Mouse (Mus musculus) kidney, postnatal 4 days (tissue): ENCODE data around the gene Vsig10.
"Not testable (repeated sequence)": the region's sequence is repeated elsewhere in the genome, so short reads cannot be mapped to it uniquely, and the experiment has no call there.

ENCODE experiments used
- DNase-seq, 2 experiments: peaks; one replicate each; pipeline ENCODE4 v3.0.0; 2021; ENCODE audit warnings: mixed read lengths in 2 of 2

Gene Vsig10

GRCm38 (mm10) chr5:117303691-117304579 is 14.9 kb upstream of the Vsig10 start:
- DNase-seq: no peak

GRCm38 (mm10) chr5:117304947-117305346 is 13.9 kb upstream of the Vsig10 start:
- peak; percentile 94 for DNase-seq

GRCm38 (mm10) chr5:117305754-117306153 is 13.1 kb upstream of the Vsig10 start:
- DNase-seq: no peak

GRCm38 (mm10) chr5:117306826-117307225 is 12.1 kb upstream of the Vsig10 start:
- no peak for DNase-seq

GRCm38 (mm10) chr5:117307699-117308098 is 11.2 kb upstream of the Vsig10 start:
- DNase-seq: peak; percentile 88 to 91

- DNase-seq: peak; percentile 80 to 85
These were observed 5.5 kb upstream of the Vsig10 start for GRCm38 (mm10) chr5:117313420-117313819.

- no peak for DNase-seq
These were observed 5.0 kb upstream of the Vsig10 start for GRCm38 (mm10) chr5:117313909-117314308.

GRCm38 (mm10) chr5:117314587-117315428 is 4.1 kb upstream of the Vsig10 start:
- no peak for DNase-seq

- DNase-seq: no peak
These were observed 4.9 kb downstream of the Vsig10 start for GRCm38 (mm10) chr5:117323751-117324150.

GRCm38 (mm10) chr5:117326408-117326807 is 7.5 kb downstream of the Vsig10 start:
- no peak for DNase-seq

- DNase-seq: peak in 1 of 2 experiments; percentile 22
These were observed 11.6 kb downstream of the Vsig10 start for GRCm38 (mm10) chr5:117330457-117330856.

- no peak for DNase-seq
These were observed 19.1 kb downstream of the Vsig10 start for GRCm38 (mm10) chr5:117337999-117338398.

GRCm38 (mm10) chr5:117338503-117338902 is 19.6 kb downstream of the Vsig10 start:
- no peak for DNase-seq

- DNase-seq: no peak
These were observed 21.2 kb downstream of the Vsig10 start for GRCm38 (mm10) chr5:117340081-117340480.

- DNase-seq: no peak
These were observed 23.0 kb downstream of the Vsig10 start for GRCm38 (mm10) chr5:117341896-117342295.

GRCm38 (mm10) chr5:117344496-117344895 is 25.6 kb downstream of the Vsig10 start:
- not testable (repeated sequence) for DNase-seq

- DNase-seq: no peak
These were observed 26.6 kb downstream of the Vsig10 start for GRCm38 (mm10) chr5:117345432-117345976.

- no peak for DNase-seq
These were observed 27.4 kb downstream of the Vsig10 start for GRCm38 (mm10) chr5:117346281-117346680.

GRCm38 (mm10) chr5:117347011-117347410 is 28.1 kb downstream of the Vsig10 start:
- DNase-seq: no peak

- no peak for DNase-seq
These were observed 29.0 kb downstream of the Vsig10 start for GRCm38 (mm10) chr5:117347838-117348237.

GRCm38 (mm10) chr5:117348279-117348678 is 29.4 kb downstream of the Vsig10 start:
- DNase-seq: peak; percentile 81 to 87

GRCm38 (mm10) chr5:117354121-117354520 is 35.2 kb downstream of the Vsig10 start:
- no peak for DNase-seq

GRCm38 (mm10) chr5:117355648-117356303 is 36.9 kb downstream of the Vsig10 start:
- no peak for DNase-seq
